Mouse (Mus musculus): ENCODE measurements at regions not wholly inside any gene's neighbourhood (a gene's known extent, or its start where the extent isn't known, plus 50 kb on each side); places are given as distances from the start of the nearest gene placed in this dataset.

GRCm38 (mm10) chr4:8938948-8939411 is 700.1 kb upstream of the Car8 start:
- Histone ChIP-seq H3K4me3 (replicated peaks; ENCODE audit: control insufficient read depth, low read depth, low read length) (no peak overlapping the region), H3K4me1 (ENCODE audit: control insufficient read depth, insufficient read depth, low read length) (no peaks in the 10 kb centered on the region; the same call in 1 of the 2 replicates), H3K27ac (ENCODE audit: control insufficient read depth, insufficient read depth, low read depth, low read length, poor library complexity) (peak overlapping the region; percentile 31; the same call in 1 of the 2 replicates)
- 64% methylated on average over 6 of the region's 6 CpGs for WGBS
- no peak for TF ChIP-seq POLR2A (IDR thresholded peaks at IDR 0.05; ENCODE audit: borderline replicate concordance, control insufficient read depth, low read depth, low read length)

DNA sequence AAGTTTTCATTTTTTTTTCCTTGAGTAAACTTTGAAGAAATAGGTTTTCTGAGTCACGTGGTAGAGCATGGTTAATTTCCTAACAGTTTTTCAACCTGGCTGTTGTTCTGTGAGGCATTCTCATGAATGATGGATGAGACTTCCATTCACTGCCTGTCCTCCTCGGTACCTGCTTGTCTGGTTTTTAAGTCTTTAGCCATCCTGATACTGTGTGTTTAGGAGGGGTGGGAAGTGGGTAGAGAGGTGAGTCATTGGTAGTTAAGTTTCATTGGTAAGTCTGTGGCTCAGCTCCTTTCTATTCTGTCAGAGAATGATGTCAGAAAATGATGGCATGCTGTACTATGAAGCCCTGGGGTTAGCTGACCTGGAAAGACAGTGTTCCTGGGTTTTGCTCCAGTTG is 697.1 kb upstream of the Car8 start:
- 79% methylated on average over 2 of the region's 2 CpGs for WGBS
- no peak overlapping the region for H3K4me3 ChIP-seq (replicated peaks; ENCODE audit: control insufficient read depth, low read depth, low read length)
- no peak for TF ChIP-seq CTCF (IDR thresholded peaks at IDR 0.05; ENCODE audit: control insufficient read depth, insufficient read depth, low read length)
- TF ChIP-seq POLR2A (IDR thresholded peaks at IDR 0.05; ENCODE audit: borderline replicate concordance, control insufficient read depth, low read depth, low read length) = no peak
- H3K27ac ChIP-seq (ENCODE audit: control insufficient read depth, insufficient read depth, low read depth, low read length, poor library complexity) = no peak overlapping the region
- no peaks in the 10 kb centered on the region; the same call in 1 of the 2 replicates for H3K4me1 ChIP-seq (ENCODE audit: control insufficient read depth, insufficient read depth, low read length)

DNA sequence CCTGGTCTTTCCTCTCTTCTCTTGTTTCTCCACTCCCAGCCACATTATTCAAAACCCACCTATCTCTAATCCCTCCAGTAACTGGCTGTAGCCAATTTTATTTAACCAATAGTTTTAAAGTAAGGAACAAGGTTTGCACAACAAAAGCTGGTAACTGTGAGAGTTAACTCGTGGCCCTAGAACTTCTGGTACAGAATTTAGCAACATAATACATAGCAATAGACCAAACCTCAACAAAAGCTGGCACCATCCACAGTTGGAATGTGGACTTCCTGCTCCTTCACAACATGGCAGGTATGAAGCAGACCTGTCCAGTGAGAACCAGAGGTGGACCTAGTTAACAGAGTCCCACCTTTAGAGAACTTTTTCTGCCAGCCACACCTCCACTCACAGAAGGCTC is 695.7 kb upstream of the Car8 start:
- Histone ChIP-seq H3K4me3 (replicated peaks; ENCODE audit: control insufficient read depth, low read depth, low read length) (no peak overlapping the region), H3K4me1 (ENCODE audit: control insufficient read depth, insufficient read depth, low read length) (no peaks in the 10 kb centered on the region; the same call in 1 of the 2 replicates), H3K27ac (ENCODE audit: control insufficient read depth, insufficient read depth, low read depth, low read length, poor library complexity) (no peak overlapping the region)
- no peak for TF ChIP-seq POLR2A (IDR thresholded peaks at IDR 0.05; ENCODE audit: borderline replicate concordance, control insufficient read depth, low read depth, low read length)
- TF ChIP-seq CTCF (IDR thresholded peaks at IDR 0.05; ENCODE audit: control insufficient read depth, insufficient read depth, low read length) = no peak
- 22% methylated on average over 1 of the region's 1 CpGs for WGBS

DNA sequence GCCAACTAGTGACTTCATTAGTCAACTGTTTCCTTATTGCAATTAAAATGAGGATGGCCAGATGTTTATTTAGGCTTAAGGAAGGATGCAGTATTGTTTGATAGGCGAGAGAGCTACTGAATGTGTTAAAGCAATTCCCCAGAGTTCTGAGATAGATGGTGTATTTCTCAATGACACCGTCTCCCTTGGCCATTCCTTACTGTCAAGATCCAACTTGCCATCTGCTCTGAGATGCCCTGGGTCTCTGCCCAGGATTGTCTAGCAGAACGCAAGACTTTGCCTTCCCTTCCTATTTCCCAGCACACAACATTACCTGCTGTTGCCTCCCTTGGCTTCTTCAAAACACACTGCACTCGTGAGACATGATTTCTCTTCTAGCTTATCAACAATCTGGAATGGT is 690.5 kb upstream of the Car8 start:
- Histone ChIP-seq H3K27ac (ENCODE audit: control insufficient read depth, insufficient read depth, low read depth, low read length, poor library complexity) (no peak overlapping the region), H3K4me3 (replicated peaks; ENCODE audit: control insufficient read depth, low read depth, low read length) (no peak overlapping the region), H3K4me1 (ENCODE audit: control insufficient read depth, insufficient read depth, low read length) (peaks cover 9% of the 10 kb centered on the region)
- TF ChIP-seq POLR2A (IDR thresholded peaks at IDR 0.05; ENCODE audit: borderline replicate concordance, control insufficient read depth, low read depth, low read length) (no peak), CTCF (IDR thresholded peaks at IDR 0.05; ENCODE audit: control insufficient read depth, insufficient read depth, low read length) (no peak)
- WGBS = 79% methylated on average over 4 of the region's 4 CpGs

DNA sequence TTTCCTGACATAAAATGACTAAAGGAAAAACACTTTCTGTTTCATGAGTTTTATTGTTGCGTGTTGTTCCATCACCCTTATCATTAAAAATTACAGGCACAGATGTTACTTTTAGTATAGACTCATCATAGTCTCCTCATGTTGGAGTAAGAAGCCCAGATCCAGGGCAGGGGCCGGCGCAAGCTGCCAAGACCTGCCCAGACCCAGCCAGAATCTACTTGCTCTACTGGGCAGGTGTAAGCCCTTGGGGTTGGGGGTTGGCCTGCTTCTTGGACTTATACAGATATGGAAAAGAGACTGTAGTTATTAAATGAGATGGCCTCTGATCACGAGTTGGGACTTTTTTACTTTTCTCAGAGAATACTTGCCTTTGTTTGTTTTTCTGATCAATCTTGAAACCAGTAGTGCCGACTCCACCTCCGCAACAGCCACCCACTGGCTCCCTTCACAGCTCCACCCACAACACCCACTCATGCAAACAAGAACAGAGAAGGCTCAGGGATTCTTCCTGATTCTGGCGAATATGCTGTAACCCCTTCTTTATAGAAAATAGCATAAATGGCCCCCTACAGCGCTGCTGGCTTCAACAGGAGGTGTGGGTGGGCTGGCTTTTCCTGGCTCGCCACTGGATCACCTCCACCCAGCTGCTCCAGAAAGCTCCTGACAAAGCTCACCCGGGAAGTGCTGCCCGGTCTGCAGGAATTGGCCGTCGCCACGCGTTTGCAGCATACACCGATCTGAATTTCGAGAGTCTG is 689.9 kb upstream of the Car8 start:
- Histone ChIP-seq H3K27ac (ENCODE audit: control insufficient read depth, insufficient read depth, low read depth, low read length, poor library complexity) (no peak overlapping the region), H3K4me1 (ENCODE audit: control insufficient read depth, insufficient read depth, low read length) (peaks cover 9% of the 10 kb centered on the region), H3K4me3 (replicated peaks; ENCODE audit: control insufficient read depth, low read depth, low read length) (no peak overlapping the region)
- 83% methylated on average over 17 of the region's 17 CpGs for WGBS
- no peak for TF ChIP-seq CTCF (IDR thresholded peaks at IDR 0.05; ENCODE audit: control insufficient read depth, insufficient read depth, low read length)
- no peak for TF ChIP-seq POLR2A (IDR thresholded peaks at IDR 0.05; ENCODE audit: borderline replicate concordance, control insufficient read depth, low read depth, low read length)

GRCm38 (mm10) chr4:8927276-8927906 is 688.5 kb upstream of the Car8 start:
- Histone ChIP-seq H3K27ac (ENCODE audit: control insufficient read depth, insufficient read depth, low read depth, low read length, poor library complexity) (peak overlapping the region; percentile 64), H3K4me3 (replicated peaks; ENCODE audit: control insufficient read depth, low read depth, low read length) (no peak overlapping the region), H3K4me1 (ENCODE audit: control insufficient read depth, insufficient read depth, low read length) (peaks cover 9% of the 10 kb centered on the region)
- no peak for TF ChIP-seq CTCF (IDR thresholded peaks at IDR 0.05; ENCODE audit: control insufficient read depth, insufficient read depth, low read length)
- TF ChIP-seq POLR2A (IDR thresholded peaks at IDR 0.05; ENCODE audit: borderline replicate concordance, control insufficient read depth, low read depth, low read length) = no peak
- 11% methylated on average over 8 of the region's 8 CpGs for WGBS

- H3K27ac ChIP-seq (ENCODE audit: control insufficient read depth, insufficient read depth, low read depth, low read length, poor library complexity) = peak overlapping the region; percentile 64
- no peak overlapping the region for H3K4me3 ChIP-seq (replicated peaks; ENCODE audit: control insufficient read depth, low read depth, low read length)
- WGBS = 11% methylated on average over 9 of the region's 9 CpGs
- TF ChIP-seq POLR2A (IDR thresholded peaks at IDR 0.05; ENCODE audit: borderline replicate concordance, control insufficient read depth, low read depth, low read length) = no peak
- TF ChIP-seq CTCF (IDR thresholded peaks at IDR 0.05; ENCODE audit: control insufficient read depth, insufficient read depth, low read length) = no peak
- peaks cover 9% of the 10 kb centered on the region for H3K4me1 ChIP-seq (ENCODE audit: control insufficient read depth, insufficient read depth, low read length)
These were observed 687.9 kb upstream of the Car8 start for GRCm38 (mm10) chr4:8926642-8927275.

GRCm38 (mm10) chr4:8922695-8923363 is 684.0 kb upstream of the Car8 start:
- Histone ChIP-seq H3K4me3 (replicated peaks; ENCODE audit: control insufficient read depth, low read depth, low read length) (no peak overlapping the region), H3K27ac (ENCODE audit: control insufficient read depth, insufficient read depth, low read depth, low read length, poor library complexity) (no peak overlapping the region), H3K4me1 (ENCODE audit: control insufficient read depth, insufficient read depth, low read length) (peaks cover 7% of the 10 kb centered on the region)
- 78% methylated on average over 8 of the region's 8 CpGs for WGBS
- TF ChIP-seq CTCF (IDR thresholded peaks at IDR 0.05; ENCODE audit: control insufficient read depth, insufficient read depth, low read length) (no peak), POLR2A (IDR thresholded peaks at IDR 0.05; ENCODE audit: borderline replicate concordance, control insufficient read depth, low read depth, low read length) (no peak)
